15 mouse cellular contexts compared by ENCODE assay signal in genomic region chr8:121674524-121674923, GRCm38 (mm10). TPM values are rescaled to one million over a fixed set of nuclear protein-coding genes. Genes with fewer than 3 reads are reported as not detected.
DNase-seq lines count a peak whose midpoint lies in the region; ATAC-seq and TF ChIP-seq lines count a peak whose summit lies in the region.
"Had no signal": no experiment of that assay in that cellular context is flagged by ENCODE, and none has a peak within 500 bp of the region (broad histone marks: within the 10 kb centered on the region; RNA-seq: fewer than 3 reads in every experiment).

No protein-coding gene starts in this region.

- peaks cover 5% of the 10 kb centered on the region; the same call in 1 of the 2 replicates for H3K4me1 ChIP-seq in kidney, embryonic 16.5 days (ENCODE audit: insufficient read depth, low read length)
- H3K4me1 ChIP-seq in neural tube, embryonic 11.5 days (ENCODE audit: control insufficient read depth, insufficient read depth, low read length): no peaks in the 10 kb centered on the region
- no peaks in the 10 kb centered on the region for H3K4me1 ChIP-seq in neural tube, embryonic 15.5 days
- peaks cover 4% of the 10 kb centered on the region for H3K4me1 ChIP-seq in bone marrow macrophage, adult 2 months (ENCODE audit: control insufficient read depth, insufficient read depth, low read length)
- no peaks in the 10 kb centered on the region; the same call in 1 of the 2 replicates for H3K4me1 ChIP-seq in small intestine, adult 2 months (ENCODE audit: control insufficient read depth, insufficient read depth, insufficient read length, low read length)

- TF ChIP-seq POLR2A in bone marrow macrophage, adult 2 months (IDR thresholded peaks at IDR 0.05; ENCODE audit: borderline replicate concordance, low read depth, low read length): no peak
- no peak for TF ChIP-seq POLR2A in small intestine, adult 2 months (IDR thresholded peaks at IDR 0.05; ENCODE audit: low read depth, low read length)

- 0 out of 2 replicates have a peak, but pooled peaks have one; percentile 26 for TF ChIP-seq CTCF in bone marrow macrophage, adult 2 months (IDR thresholded peaks at IDR 0.05; ENCODE audit: low read depth, low read length)
- peak; percentile 30; the same call in 1 of the 2 replicates for TF ChIP-seq CTCF in small intestine, adult 2 months (IDR thresholded peaks at IDR 0.05; ENCODE audit: extremely low read depth, insufficient read length, insufficient replicate concordance, low read depth, low read length)

- H3K9ac ChIP-seq in kidney, embryonic 16.5 days (replicated peaks; ENCODE audit: low read length): no peak overlapping the region
- no peak overlapping the region for H3K9ac ChIP-seq in neural tube, embryonic 11.5 days (ENCODE audit: low read length)
- H3K9ac ChIP-seq in neural tube, embryonic 15.5 days (replicated peaks): no peak overlapping the region
- H3K9ac ChIP-seq: embryonic facial prominence, embryonic 13.5 days; hindbrain, embryonic 14.5 days; limb, embryonic 15.5 days had no signal

- no peak for ATAC-seq in kidney, embryonic 16.5 days (ENCODE audit: low FRiP score, low TSS enrichment)
- no peak for ATAC-seq in neural tube, embryonic 11.5 days (ENCODE audit: insufficient read depth, low FRiP score, low TSS enrichment)
- ATAC-seq in neural tube, embryonic 15.5 days (ENCODE audit: low FRiP score): no peak
- ATAC-seq: Patski had no signal

- H3K27ac ChIP-seq in kidney, embryonic 16.5 days (ENCODE audit: low read length): no peak overlapping the region
- no peak overlapping the region for H3K27ac ChIP-seq in neural tube, embryonic 11.5 days (ENCODE audit: low read depth, low read length)
- H3K27ac ChIP-seq in neural tube, embryonic 15.5 days (replicated peaks): no peak overlapping the region
- no peak overlapping the region for H3K27ac ChIP-seq in bone marrow macrophage, adult 2 months (ENCODE audit: insufficient read depth, low read depth, low read length)
- no peak overlapping the region for H3K27ac ChIP-seq in small intestine, adult 2 months (ENCODE audit: insufficient read depth, low read depth, low read length)
- H3K27ac ChIP-seq: embryonic facial prominence, embryonic 13.5 days; heart, embryonic 10.5 days; hindbrain, embryonic 14.5 days; limb, embryonic 15.5 days had no signal

- no peaks in the 10 kb centered on the region for H3K36me3 ChIP-seq in kidney, embryonic 16.5 days (ENCODE audit: insufficient read depth, low read length)
- no peaks in the 10 kb centered on the region for H3K36me3 ChIP-seq in neural tube, embryonic 11.5 days (ENCODE audit: control insufficient read depth, insufficient read depth, low read length)
- no peaks in the 10 kb centered on the region for H3K36me3 ChIP-seq in neural tube, embryonic 15.5 days
- no peaks in the 10 kb centered on the region for H3K36me3 ChIP-seq in small intestine, adult 2 months (ENCODE audit: control insufficient read depth, insufficient read depth, low read length)
- H3K36me3 ChIP-seq: embryonic facial prominence, embryonic 13.5 days; heart, embryonic 10.5 days; limb, embryonic 15.5 days had no signal

- no peak overlapping the region for H3K4me3 ChIP-seq in kidney, embryonic 16.5 days (ENCODE audit: low read length)
- H3K4me3 ChIP-seq in neural tube, embryonic 11.5 days (ENCODE audit: low read depth, low read length): no peak overlapping the region
- no peak overlapping the region for H3K4me3 ChIP-seq in neural tube, embryonic 15.5 days (replicated peaks)
- no peak overlapping the region for H3K4me3 ChIP-seq in bone marrow macrophage, adult 2 months (ENCODE audit: insufficient read depth, low read length)
- H3K4me3 ChIP-seq in small intestine, adult 2 months (ENCODE audit: low read depth, low read length): no peak overlapping the region
- H3K4me3 ChIP-seq: embryonic facial prominence, embryonic 13.5 days; heart, embryonic 10.5 days; limb, embryonic 15.5 days had no signal

- WGBS in kidney, embryonic 16.5 days: 58% methylated on average over 5 of the region's 5 CpGs
- WGBS in neural tube, embryonic 11.5 days: 61% methylated on average over 5 of the region's 5 CpGs
- WGBS in neural tube, embryonic 15.5 days: 56% methylated on average over 5 of the region's 5 CpGs
- WGBS in small intestine, adult 2 months: 60% methylated on average over 5 of the region's 5 CpGs

- H3K9me3 ChIP-seq in kidney, embryonic 16.5 days (ENCODE audit: low read length): no peaks in the 10 kb centered on the region
- H3K9me3 ChIP-seq in neural tube, embryonic 11.5 days (ENCODE audit: control insufficient read depth, low read length): no peaks in the 10 kb centered on the region
- no peaks in the 10 kb centered on the region for H3K9me3 ChIP-seq in neural tube, embryonic 15.5 days (replicated peaks)
- H3K9me3 ChIP-seq: embryonic facial prominence, embryonic 13.5 days; heart, embryonic 10.5 days; limb, embryonic 15.5 days had no signal

- H3K4me2 ChIP-seq in kidney, embryonic 16.5 days (replicated peaks; ENCODE audit: low read depth, low read length): no peak overlapping the region
- no peak overlapping the region for H3K4me2 ChIP-seq in neural tube, embryonic 11.5 days (ENCODE audit: low read depth)
- H3K4me2 ChIP-seq in neural tube, embryonic 15.5 days: no peak overlapping the region
- H3K4me2 ChIP-seq: embryonic facial prominence, embryonic 13.5 days; hindbrain, embryonic 14.5 days; limb, embryonic 15.5 days had no signal

- H3K27me3 ChIP-seq in kidney, embryonic 16.5 days (ENCODE audit: insufficient read depth, low read length): no peaks in the 10 kb centered on the region
- no peaks in the 10 kb centered on the region for H3K27me3 ChIP-seq in neural tube, embryonic 11.5 days (ENCODE audit: control insufficient read depth, insufficient read depth, low read length)
- no peaks in the 10 kb centered on the region for H3K27me3 ChIP-seq in neural tube, embryonic 15.5 days (replicated peaks)
- no peaks in the 10 kb centered on the region for H3K27me3 ChIP-seq in small intestine, adult 2 months (ENCODE audit: control insufficient read depth, insufficient read depth, low read length)
- H3K27me3 ChIP-seq: embryonic facial prominence, embryonic 13.5 days; limb, embryonic 15.5 days had no signal

- DNase-seq in kidney, adult 9 months: peak; percentile 81
- peak; percentile 8 for DNase-seq in neural tube, embryonic 11.5 days (ENCODE audit: low spot score)
- no peak for DNase-seq in thymus, postnatal 10 days (ENCODE audit: low spot score in 2 of 2)
- no peak for DNase-seq in gastrocnemius, postnatal 25 days
- DNase-seq: adrenal gland, postnatal 14 days; cerebellum, adult 11 months had no signal

RNA-seq across cellular contexts. Expression of gene Zcchc14, which starts 21.8 kb away (rescaled TPM):
- 16.4 and 17.8 TPM in 2 replicates for polyA plus RNA-seq in kidney, embryonic 16.5 days (2015; fragmentation: Nextera tagmentation; extraction: Ambion mirVana)
- 21.3 and 23.3 TPM in 2 replicates for polyA plus RNA-seq in neural tube, embryonic 11.5 days (2014; fragmentation: Nextera tagmentation; extraction: Ambion mirVana)
- 16.7 and 21.3 TPM in 2 replicates for polyA plus RNA-seq in neural tube, embryonic 15.5 days (2015; fragmentation: Nextera tagmentation; extraction: Ambion mirVana)
- polyA plus RNA-seq in bone marrow macrophage, adult 2 months (2012; ENCODE audit: insufficient read depth, insufficient read length, missing spikeins): 5.1 and 8.2 TPM in 2 replicates
- polyA plus RNA-seq in small intestine, adult 2 months (2012; rRNA removed): 15.3 and 31.3 TPM in 2 replicates
- total RNA-seq in gastrocnemius, postnatal 25 days (2021): 10 to 100 TPM; 16.3 to 17.0 TPM

RNA-seq across cellular contexts. Expression of gene Jph3, which starts 54.9 kb away (rescaled TPM):
- 0.65 and 1.3 TPM in 2 replicates for polyA plus RNA-seq in kidney, embryonic 16.5 days (2015; fragmentation: Nextera tagmentation; extraction: Ambion mirVana)
- polyA plus RNA-seq in neural tube, embryonic 11.5 days (2014; fragmentation: Nextera tagmentation; extraction: Ambion mirVana): 16.9 and 18.1 TPM in 2 replicates
- polyA plus RNA-seq in neural tube, embryonic 15.5 days (2015; fragmentation: Nextera tagmentation; extraction: Ambion mirVana): 107 and 133 TPM in 2 replicates
- not detected in 2 replicates for polyA plus RNA-seq in bone marrow macrophage, adult 2 months (2012; ENCODE audit: insufficient read depth, insufficient read length, missing spikeins)
- 0.39 and 0.57 TPM in 2 replicates for polyA plus RNA-seq in small intestine, adult 2 months (2012; rRNA removed)
- total RNA-seq in gastrocnemius, postnatal 25 days (2021): not detected

Comparison
In these comparisons a context has a peak if more than half of its experiments do, and no peak if none do; other contexts are left out.
1. DNase-seq: peak in kidney, adult 9 months (single experiment) and neural tube, embryonic 11.5 days (single experiment); none in thymus, postnatal 10 days (0 of 2) and gastrocnemius, postnatal 25 days (single experiment).